Mouse (Mus musculus): ENCODE results near the gene Proca1. TPM values are rescaled to one million over a fixed set of nuclear protein-coding genes. Genes with fewer than 3 reads are reported as not detected.

Proca1 gene
- polyA plus RNA-seq, 1 experiment from 2014 or later = 4.2 TPM

GRCm38 (mm10) chr11:78163681-78164603, 29.2 kb upstream of the Proca1 start:
- Histone ChIP-seq H3K9ac (ENCODE audit: low read depth, low read length) (peak overlapping the region; percentile 98), H3K36me3 (ENCODE audit: control insufficient read depth, insufficient read depth, low read length) (peaks cover 21% of the 10 kb centered on the region), H3K4me1 (ENCODE audit: control insufficient read depth, insufficient read depth, low read length) (peaks cover 35% of the 10 kb centered on the region), H3K27me3 (ENCODE audit: control insufficient read depth, insufficient read depth, low read length) (no peaks in the 10 kb centered on the region), H3K9me3 (replicated peaks; ENCODE audit: control insufficient read depth, low read length) (no peaks in the 10 kb centered on the region), H3K27ac (ENCODE audit: low read depth, low read length) (peak overlapping the region; percentile 97), H3K4me3 (ENCODE audit: low read depth, low read length) (peak overlapping the region; percentile 99), H3K4me2 (peak overlapping the region; percentile 96)
- ATAC-seq (replicated peaks; ENCODE audit: insufficient number of reproducible peaks, low FRiP score, low TSS enrichment) = peak; percentile 40
- WGBS (ENCODE audit: insufficient replicate concordance) = 2% methylated on average over 22 of the region's 22 CpGs

- Histone ChIP-seq H3K27me3 (ENCODE audit: control insufficient read depth, insufficient read depth, low read length) (no peaks in the 10 kb centered on the region), H3K4me3 (ENCODE audit: low read depth, low read length) (peak overlapping the region; percentile 99), H3K4me2 (peak overlapping the region; percentile 96), H3K4me1 (ENCODE audit: control insufficient read depth, insufficient read depth, low read length) (peaks cover 35% of the 10 kb centered on the region), H3K9ac (ENCODE audit: low read depth, low read length) (peak overlapping the region; percentile 98), H3K36me3 (ENCODE audit: control insufficient read depth, insufficient read depth, low read length) (peaks cover 18% of the 10 kb centered on the region), H3K9me3 (replicated peaks; ENCODE audit: control insufficient read depth, low read length) (no peaks in the 10 kb centered on the region), H3K27ac (ENCODE audit: low read depth, low read length) (peak overlapping the region; percentile 97)
- WGBS (ENCODE audit: insufficient replicate concordance) = 0% methylated on average over 14 of the region's 14 CpGs
- ATAC-seq (replicated peaks; ENCODE audit: insufficient number of reproducible peaks, low FRiP score, low TSS enrichment) = no peak
Observed at GRCm38 (mm10) chr11:78164604-78164923, 28.6 kb upstream of the Proca1 start.

- under 1% methylated on average over 64 of the region's 78 CpGs for WGBS (ENCODE audit: insufficient replicate concordance)
- H3K4me2 ChIP-seq = peak within 1 kb of the TSS; percentile 96
- H3K4me1 ChIP-seq (ENCODE audit: control insufficient read depth, insufficient read depth, low read length) = peaks cover 35% of the 10 kb centered on the region
- ATAC-seq (replicated peaks; ENCODE audit: insufficient number of reproducible peaks, low FRiP score, low TSS enrichment) = peak; percentile 83
- H3K27ac ChIP-seq (ENCODE audit: low read depth, low read length) = peak within 1 kb of the TSS; percentile 97
- no peaks in the 10 kb centered on the region for H3K9me3 ChIP-seq (replicated peaks; ENCODE audit: control insufficient read depth, low read length)
- H3K36me3 ChIP-seq (ENCODE audit: control insufficient read depth, insufficient read depth, low read length) = peaks cover 16% of the 10 kb centered on the region
- peak within 1 kb of the TSS; percentile 98 for H3K9ac ChIP-seq (ENCODE audit: low read depth, low read length)
- peak within 1 kb of the TSS; percentile 99 for H3K4me3 ChIP-seq (ENCODE audit: low read depth, low read length)
- no peaks in the 10 kb centered on the region for H3K27me3 ChIP-seq (ENCODE audit: control insufficient read depth, insufficient read depth, low read length)
Observed at GRCm38 (mm10) chr11:78164924-78165760, 28.1 kb upstream of the Proca1 start, which contains the start of gene Traf4. TSS of gene Traf4 (minus strand) at chr11:78165589.

- no peaks in the 10 kb centered on the region for H3K27me3 ChIP-seq (ENCODE audit: control insufficient read depth, insufficient read depth, low read length)
- H3K36me3 ChIP-seq (ENCODE audit: control insufficient read depth, insufficient read depth, low read length) = peaks cover 10% of the 10 kb centered on the region
- H3K9ac ChIP-seq (ENCODE audit: low read depth, low read length) = peak overlapping the region; percentile 73
- WGBS (ENCODE audit: insufficient replicate concordance) = 5% methylated on average over 16 of the region's 16 CpGs
- H3K4me3 ChIP-seq (ENCODE audit: low read depth, low read length) = peak overlapping the region; percentile 99
- peaks cover 35% of the 10 kb centered on the region for H3K4me1 ChIP-seq (ENCODE audit: control insufficient read depth, insufficient read depth, low read length)
- ATAC-seq (replicated peaks; ENCODE audit: insufficient number of reproducible peaks, low FRiP score, low TSS enrichment) = no peak
- peak overlapping the region; percentile 97 for H3K27ac ChIP-seq (ENCODE audit: low read depth, low read length)
- no peaks in the 10 kb centered on the region for H3K9me3 ChIP-seq (replicated peaks; ENCODE audit: control insufficient read depth, low read length)
- peak overlapping the region; percentile 96 for H3K4me2 ChIP-seq
Observed at GRCm38 (mm10) chr11:78165761-78166109, 27.5 kb upstream of the Proca1 start.

- H3K4me3 ChIP-seq (ENCODE audit: low read depth, low read length) = peak overlapping the region; percentile 99
- peak overlapping the region; percentile 73 for H3K9ac ChIP-seq (ENCODE audit: low read depth, low read length)
- 42% methylated on average over 4 of the region's 4 CpGs for WGBS (ENCODE audit: insufficient replicate concordance)
- no peaks in the 10 kb centered on the region for H3K27me3 ChIP-seq (ENCODE audit: control insufficient read depth, insufficient read depth, low read length)
- ATAC-seq (replicated peaks; ENCODE audit: insufficient number of reproducible peaks, low FRiP score, low TSS enrichment) = no peak
- H3K36me3 ChIP-seq (ENCODE audit: control insufficient read depth, insufficient read depth, low read length) = peaks cover 6% of the 10 kb centered on the region; the same call in 1 of the 2 replicates
- H3K4me1 ChIP-seq (ENCODE audit: control insufficient read depth, insufficient read depth, low read length) = peaks cover 35% of the 10 kb centered on the region
- peak overlapping the region; percentile 96 for H3K4me2 ChIP-seq
- peak overlapping the region; percentile 97 for H3K27ac ChIP-seq (ENCODE audit: low read depth, low read length)
- H3K9me3 ChIP-seq (replicated peaks; ENCODE audit: control insufficient read depth, low read length) = no peaks in the 10 kb centered on the region
Observed at GRCm38 (mm10) chr11:78166161-78166560, 27.0 kb upstream of the Proca1 start.

- WGBS (ENCODE audit: insufficient replicate concordance) = 55% methylated on average over 6 of the region's 6 CpGs
- H3K27ac ChIP-seq (ENCODE audit: low read depth, low read length) = no peak overlapping the region
Observed at GRCm38 (mm10) chr11:78166640-78167039, 26.6 kb upstream of the Proca1 start.

GRCm38 (mm10) chr11:78167257-78167959, 25.8 kb upstream of the Proca1 start:
- H3K9me3 ChIP-seq (replicated peaks; ENCODE audit: control insufficient read depth, low read length) = no peaks in the 10 kb centered on the region
- H3K4me2 ChIP-seq = peak overlapping the region; percentile 10; the same call in 1 of the 2 replicates
- H3K4me3 ChIP-seq (ENCODE audit: low read depth, low read length) = no peak overlapping the region
- H3K9ac ChIP-seq (ENCODE audit: low read depth, low read length) = no peak overlapping the region
- WGBS (ENCODE audit: insufficient replicate concordance) = 89% methylated on average over 14 of the region's 14 CpGs
- no peak overlapping the region for H3K27ac ChIP-seq (ENCODE audit: low read depth, low read length)
- no peaks in the 10 kb centered on the region for H3K36me3 ChIP-seq (ENCODE audit: control insufficient read depth, insufficient read depth, low read length)
- H3K4me1 ChIP-seq (ENCODE audit: control insufficient read depth, insufficient read depth, low read length) = peaks cover 30% of the 10 kb centered on the region
- ATAC-seq (replicated peaks; ENCODE audit: insufficient number of reproducible peaks, low FRiP score, low TSS enrichment) = no peak
- H3K27me3 ChIP-seq (ENCODE audit: control insufficient read depth, insufficient read depth, low read length) = no peaks in the 10 kb centered on the region

More at GRCm38 (mm10) chr11:78166640-78167039, 26.6 kb upstream of the Proca1 start:
- Histone ChIP-seq H3K4me2 (no peak overlapping the region), H3K36me3 (ENCODE audit: control insufficient read depth, insufficient read depth, low read length) (0 out of 2 replicates have a peak, but pooled peaks cover 5% of the 10 kb centered on the region), H3K4me1 (ENCODE audit: control insufficient read depth, insufficient read depth, low read length) (peaks cover 35% of the 10 kb centered on the region), H3K9me3 (replicated peaks; ENCODE audit: control insufficient read depth, low read length) (no peaks in the 10 kb centered on the region), H3K27me3 (ENCODE audit: control insufficient read depth, insufficient read depth, low read length) (no peaks in the 10 kb centered on the region), H3K4me3 (ENCODE audit: low read depth, low read length) (no peak overlapping the region), H3K9ac (ENCODE audit: low read depth, low read length) (no peak overlapping the region)
- ATAC-seq (replicated peaks; ENCODE audit: insufficient number of reproducible peaks, low FRiP score, low TSS enrichment) = no peak
